Mouse (Mus musculus) kidney, adult 9 months (tissue): ENCODE measurements around the gene Samhd1.

Source experiments
- DNase-seq: peaks from one replicate; pipeline ENCODE4 v3.0.0; 2022

The Samhd1 gene

GRCm38 (mm10) chr2:157095005-157095755 is 39.9 kb downstream of the Samhd1 start:
- peak; percentile 65 for DNase-seq

GRCm38 (mm10) chr2:157092024-157092423 is 43.0 kb downstream of the Samhd1 start:
- no peak for DNase-seq

GRCm38 (mm10) chr2:157087536-157088317 is 47.3 kb downstream of the Samhd1 start:
- DNase-seq = no peak

GRCm38 (mm10) chr2:157086796-157087195 is 48.3 kb downstream of the Samhd1 start, which contains the start of gene Tldc2:
Tldc2 (plus strand) TSS chr2:157087055.
- DNase-seq = no peak

GRCm38 (mm10) chr2:157084831-157085585 is 50.1 kb downstream of the Samhd1 start:
- DNase-seq = no peak

GRCm38 (mm10) chr2:157081960-157082359 is 53.1 kb downstream of the Samhd1 start:
- DNase-seq = no peak

GRCm38 (mm10) chr2:157081331-157081730 is 53.7 kb downstream of the Samhd1 start:
- DNase-seq = no peak

- no peak for DNase-seq
Measured at GRCm38 (mm10) chr2:157079701-157080180, 55.3 kb downstream of the Samhd1 start.

- DNase-seq = peak; percentile 66
Measured at GRCm38 (mm10) chr2:157078793-157079700, 56.0 kb downstream of the Samhd1 start, which contains the start of gene Soga1. Soga1 (minus strand) TSS chr2:157079254.

- DNase-seq = no peak
Measured at GRCm38 (mm10) chr2:157078059-157078792, 56.8 kb downstream of the Samhd1 start.

- DNase-seq = peak; percentile 88
Measured at GRCm38 (mm10) chr2:157077641-157078058, 57.4 kb downstream of the Samhd1 start.

- no peak for DNase-seq
Measured at GRCm38 (mm10) chr2:157077160-157077559, 57.9 kb downstream of the Samhd1 start.

GRCm38 (mm10) chr2:157076585-157076984 is 58.5 kb downstream of the Samhd1 start:
- DNase-seq = no peak

- DNase-seq = peak; percentile 51
Measured at GRCm38 (mm10) chr2:157075685-157076084, 59.4 kb downstream of the Samhd1 start.

GRCm38 (mm10) chr2:157075226-157075625 is 59.8 kb downstream of the Samhd1 start:
- no peak for DNase-seq

GRCm38 (mm10) chr2:157074772-157075171 is 60.3 kb downstream of the Samhd1 start:
- DNase-seq = no peak

- no peak for DNase-seq
Measured at GRCm38 (mm10) chr2:157074186-157074724, 60.8 kb downstream of the Samhd1 start.

- no peak for DNase-seq
Measured at GRCm38 (mm10) chr2:157073378-157074052, 61.5 kb downstream of the Samhd1 start.

GRCm38 (mm10) chr2:157072316-157072990 is 62.6 kb downstream of the Samhd1 start:
- no peak for DNase-seq

GRCm38 (mm10) chr2:157071556-157071955 is 63.5 kb downstream of the Samhd1 start:
- peak; percentile 53 for DNase-seq
